Mouse (Mus musculus): ENCODE results near the gene Eef1akmt2.

Gene Eef1akmt2

GRCm38 (mm10) chr7:132852173-132852844 is at the start of gene Eef1akmt2:
Eef1akmt2 (minus strand) TSS chr7:132852673.
- DNase-seq, result peak; percentile 87 to 92

GRCm38 (mm10) chr7:132900826-132901531 is 48.5 kb upstream of the Eef1akmt2 start:
- DNase-seq, result no peak

GRCm38 (mm10) chr7:132898234-132898633 is 45.8 kb upstream of the Eef1akmt2 start:
- DNase-seq, result peak; percentile 25 to 33

GRCm38 (mm10) chr7:132897258-132897657 is 44.8 kb upstream of the Eef1akmt2 start:
- no peak for DNase-seq

- DNase-seq, result peak; percentile 26 to 31
Measured at GRCm38 (mm10) chr7:132896206-132896815, 43.8 kb upstream of the Eef1akmt2 start.

GRCm38 (mm10) chr7:132894841-132895555 is 42.5 kb upstream of the Eef1akmt2 start:
- DNase-seq, result peak; percentile 13 to 44

- no peak for DNase-seq
Measured at GRCm38 (mm10) chr7:132893336-132893735, 40.9 kb upstream of the Eef1akmt2 start.

GRCm38 (mm10) chr7:132892806-132893205 is 40.3 kb upstream of the Eef1akmt2 start:
- no peak for DNase-seq

- no peak for DNase-seq
Measured at GRCm38 (mm10) chr7:132892311-132892661, 39.8 kb upstream of the Eef1akmt2 start.

GRCm38 (mm10) chr7:132891561-132892310 is 39.3 kb upstream of the Eef1akmt2 start:
- DNase-seq, result no peak

GRCm38 (mm10) chr7:132890201-132890600 is 37.7 kb upstream of the Eef1akmt2 start:
- no peak for DNase-seq

GRCm38 (mm10) chr7:132889691-132890090 is 37.2 kb upstream of the Eef1akmt2 start:
- no peak for DNase-seq

GRCm38 (mm10) chr7:132888518-132889249 is 36.2 kb upstream of the Eef1akmt2 start:
- DNase-seq, result no peak

- DNase-seq, result no peak
Measured at GRCm38 (mm10) chr7:132888052-132888451, 35.6 kb upstream of the Eef1akmt2 start.

GRCm38 (mm10) chr7:132887019-132887804 is 34.7 kb upstream of the Eef1akmt2 start:
- DNase-seq, result no peak

- DNase-seq, result no peak
Measured at GRCm38 (mm10) chr7:132884031-132884430, 31.6 kb upstream of the Eef1akmt2 start.

GRCm38 (mm10) chr7:132882343-132882742 is 29.9 kb upstream of the Eef1akmt2 start:
- peak in 1 of 2 experiments; percentile 13 for DNase-seq

- no peak for DNase-seq
Measured at GRCm38 (mm10) chr7:132880276-132880675, 27.8 kb upstream of the Eef1akmt2 start.

GRCm38 (mm10) chr7:132875391-132876086 is 23.1 kb upstream of the Eef1akmt2 start:
- peak; percentile 28 to 57 for DNase-seq

GRCm38 (mm10) chr7:132873043-132873442 is 20.6 kb upstream of the Eef1akmt2 start:
- DNase-seq, result no peak
